Mouse (Mus musculus): Measurements from ENCODE around the gene Eya2. TPM values are rescaled to one million over a fixed set of nuclear protein-coding genes. Genes with fewer than 3 reads are reported as not detected.

The Eya2 gene
- total and polyA plus RNA-seq, 3 experiments = not detected

DNA sequence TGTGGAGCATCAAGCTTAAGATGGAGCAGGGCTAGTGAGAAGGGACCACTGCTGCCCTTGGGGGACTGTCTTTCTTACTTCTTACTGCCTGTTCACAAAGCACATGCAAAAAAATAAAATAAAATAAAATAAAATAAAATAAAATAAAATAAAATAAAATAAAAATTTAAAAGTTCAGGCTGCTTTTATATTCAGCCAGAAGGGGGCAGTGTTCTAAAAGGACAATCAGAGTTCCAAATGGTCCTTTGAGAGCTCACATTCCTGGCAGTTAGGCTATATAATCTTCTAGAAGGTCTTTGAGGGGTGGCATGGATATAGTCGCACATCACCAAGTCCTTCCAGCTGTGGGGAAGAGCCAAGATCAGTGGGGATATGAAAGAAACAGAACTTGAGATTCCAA, 191.6 kb downstream of the Eya2 start:
- Histone ChIP-seq H3K36me3 (ENCODE audit: control insufficient read depth in 1 of 2, insufficient read depth in 2 of 2, low read length in 2 of 2) (peaks cover 0 to 3% of the 10 kb centered on the region in 2 experiments; a peak in 2 of 4 replicates), H3K4me3 (ENCODE audit: control insufficient read depth in 1 of 2, insufficient read depth in 1 of 2, low read depth in 2 of 2, low read length in 2 of 2) (no peak overlapping the region), H3K9me3 (replicated peaks; ENCODE audit: insufficient read depth, low read length) (no peaks in the 10 kb centered on the region), H3K79me2 (ENCODE audit: control insufficient read depth, insufficient read depth, low read length, poor library complexity) (no peaks in the 10 kb centered on the region), H3K4me1 (ENCODE audit: control insufficient read depth in 1 of 2, insufficient read depth in 2 of 2, low read length in 2 of 2) (no peaks in the 10 kb centered on the region), H3K27me3 (ENCODE audit: control insufficient read depth in 1 of 2, insufficient read depth in 2 of 2, low read length in 2 of 2) (no peaks in the 10 kb centered on the region), H3K27ac (ENCODE audit: control insufficient read depth, low read depth, low read length) (no peak overlapping the region), H3K9ac (ENCODE audit: control insufficient read depth, low read depth, low read length, poor library complexity, severe bottlenecking) (no peak overlapping the region)
- TF ChIP-seq SIN3A (IDR thresholded peaks at IDR 0.05; ENCODE audit: low read length) (no peak), TCF12 (IDR thresholded peaks at IDR 0.05; ENCODE audit: low read depth, low read length) (no peak), ZNF384 (IDR thresholded peaks at IDR 0.05; ENCODE audit: low read depth, low read length) (no peak), TBP (IDR thresholded peaks at IDR 0.05; ENCODE audit: low read depth, low read length) (no peak), NRF1 (IDR thresholded peaks at IDR 0.05; ENCODE audit: insufficient read depth, low read depth, low read length, poor library complexity, severe bottlenecking) (no peak), E2F4 (IDR thresholded peaks at IDR 0.05; ENCODE audit: borderline replicate concordance, low read depth, low read length) (no peak), CTCF (IDR thresholded peaks at IDR 0.05 in 2 of 3, conservative IDR thresholded peaks at IDR 0.05 in 1 of 3; ENCODE audit: control insufficient read depth in 1 of 3, insufficient read depth in 1 of 3, low read depth in 2 of 3, low read length in 3 of 3, poor library complexity in 1 of 3, severe bottlenecking in 1 of 3) (peak in 2 of 3 experiments; percentile 36 to 40; a peak in 4 of 6 replicates), KAT2A (conservative IDR thresholded peaks at IDR 0.05; ENCODE audit: low read depth, low read length) (no peak), SMC3 (IDR thresholded peaks at IDR 0.05; ENCODE audit: low read depth, low read length) (no peak)
- DNase-seq (ENCODE audit: low read depth, low spot score) = no peak

DNA sequence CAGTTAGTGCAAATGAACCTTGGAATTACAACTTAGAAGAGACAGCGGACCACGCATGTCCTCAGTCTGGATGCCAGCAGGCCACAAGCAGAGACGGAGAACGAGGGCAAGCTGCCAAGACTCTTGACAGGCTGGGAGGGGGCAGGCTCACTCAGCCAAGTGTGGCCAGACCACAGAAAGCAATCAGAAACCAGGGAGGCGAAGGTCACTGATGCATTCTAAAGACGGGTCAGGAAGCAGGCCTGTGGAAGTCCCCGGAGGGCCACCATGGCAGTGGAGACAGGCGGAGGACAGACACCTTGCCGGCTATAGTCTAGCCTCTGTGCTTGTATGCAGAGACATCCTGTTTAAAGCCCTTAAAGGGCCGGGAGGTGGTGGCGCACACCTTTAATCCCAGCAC, 193.2 kb downstream of the Eya2 start:
- Histone ChIP-seq H3K4me1 (ENCODE audit: control insufficient read depth in 1 of 2, insufficient read depth in 2 of 2, low read length in 2 of 2) (no peaks in the 10 kb centered on the region), H3K9ac (ENCODE audit: control insufficient read depth, low read depth, low read length, poor library complexity, severe bottlenecking) (no peak overlapping the region), H3K4me3 (ENCODE audit: control insufficient read depth in 1 of 2, insufficient read depth in 1 of 2, low read depth in 2 of 2, low read length in 2 of 2) (no peak overlapping the region), H3K36me3 (ENCODE audit: control insufficient read depth in 1 of 2, insufficient read depth in 2 of 2, low read length in 2 of 2) (peaks cover 0 to 3% of the 10 kb centered on the region in 2 experiments; a peak in 2 of 4 replicates), H3K9me3 (replicated peaks; ENCODE audit: insufficient read depth, low read length) (no peaks in the 10 kb centered on the region), H3K79me2 (ENCODE audit: control insufficient read depth, insufficient read depth, low read length, poor library complexity) (no peaks in the 10 kb centered on the region), H3K27ac (ENCODE audit: control insufficient read depth, low read depth, low read length) (no peak overlapping the region), H3K27me3 (ENCODE audit: control insufficient read depth in 1 of 2, insufficient read depth in 2 of 2, low read length in 2 of 2) (no peaks in the 10 kb centered on the region)
- no peak for DNase-seq (ENCODE audit: low read depth, low spot score)
- TF ChIP-seq ZKSCAN1 (IDR thresholded peaks at IDR 0.05; ENCODE audit: low read depth, low read length) (no peak), MAZ (IDR thresholded peaks at IDR 0.05; ENCODE audit: low read depth, low read length) (no peak), RAD21 (IDR thresholded peaks at IDR 0.05; ENCODE audit: low read depth, low read length) (no peak), TAL1 (IDR thresholded peaks at IDR 0.05; ENCODE audit: low read length) (no peak), RCOR1 (IDR thresholded peaks at IDR 0.05; ENCODE audit: low read depth, low read length) (no peak), ZNF384 (IDR thresholded peaks at IDR 0.05; ENCODE audit: low read depth, low read length) (no peak), TCF12 (IDR thresholded peaks at IDR 0.05; ENCODE audit: low read depth, low read length) (no peak), MAX (IDR thresholded peaks at IDR 0.05; ENCODE audit: low read length) (no peak), USF1 (IDR thresholded peaks at IDR 0.05; ENCODE audit: low read depth, low read length) (no peak), POLR2A (IDR thresholded peaks at IDR 0.05; ENCODE audit: control insufficient read depth in 1 of 2, insufficient read depth in 1 of 2, low read depth in 1 of 2, low read length in 2 of 2, poor library complexity in 1 of 2) (no peak), CTCF (IDR thresholded peaks at IDR 0.05 in 2 of 3, conservative IDR thresholded peaks at IDR 0.05 in 1 of 3; ENCODE audit: control insufficient read depth in 1 of 3, insufficient read depth in 1 of 3, low read depth in 2 of 3, low read length in 3 of 3, poor library complexity in 1 of 3, severe bottlenecking in 1 of 3) (no peak), MYC (IDR thresholded peaks at IDR 0.05; ENCODE audit: low read depth, low read length) (no peak), MEF2A (IDR thresholded peaks at IDR 0.05; ENCODE audit: extremely low read depth, insufficient replicate concordance, low read depth, low read length, poor library complexity, severe bottlenecking) (no peak), MYB (IDR thresholded peaks at IDR 0.05; ENCODE audit: low read depth, low read length) (no peak), HCFC1 (IDR thresholded peaks at IDR 0.05; ENCODE audit: low read depth, low read length) (no peak), MAFK (IDR thresholded peaks at IDR 0.05; ENCODE audit: borderline replicate concordance, low read depth, low read length) (no peak), CHD1 (IDR thresholded peaks at IDR 0.05; ENCODE audit: low read depth, low read length) (no peak), ZC3H11A (IDR thresholded peaks at IDR 0.05; ENCODE audit: low read depth, low read length) (no peak), ETS1 (IDR thresholded peaks at IDR 0.05; ENCODE audit: low read depth, low read length) (no peak)
